Mouse (Mus musculus): ENCODE data around the gene Ttll6. TPM values are rescaled to one million over a fixed set of nuclear protein-coding genes. Genes with fewer than 3 reads are reported as not detected.

Ttll6 gene
- total and polyA plus RNA-seq, 2 experiments from 2014 or later: 0.16 to 0.39 TPM

DNA sequence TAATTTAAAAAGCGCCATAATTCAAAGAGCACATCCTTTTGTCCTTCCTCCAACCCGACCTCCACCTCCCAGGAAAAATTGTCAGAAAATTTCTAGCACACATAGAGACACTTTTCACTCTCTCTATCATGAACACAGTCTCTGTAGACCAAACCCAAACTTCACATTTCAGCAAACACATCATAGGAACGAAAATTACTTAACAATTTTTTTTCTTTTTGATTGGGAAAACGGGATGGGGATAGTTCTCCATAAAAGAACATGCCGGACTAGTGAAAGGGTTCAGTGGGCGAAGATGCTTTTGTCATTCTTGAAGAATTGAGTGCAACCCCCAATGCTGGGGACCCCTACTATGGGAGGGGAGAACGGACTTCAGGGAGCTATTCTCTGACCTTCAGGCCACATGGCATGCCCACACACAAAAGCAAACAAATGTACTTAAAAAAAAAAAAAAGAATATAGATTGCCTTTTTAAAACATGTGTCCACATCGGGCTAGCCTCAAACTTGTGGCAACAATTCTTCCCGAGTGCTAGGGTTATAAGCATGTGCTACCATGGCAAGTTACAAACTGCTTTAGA, 42.5 kb downstream of the Ttll6 start:
- TF ChIP-seq CTCF (IDR thresholded peaks at IDR 0.05): no peak
- Histone ChIP-seq H3K9ac (replicated peaks; ENCODE audit: low read length, poor library complexity, severe bottlenecking) (no peak overlapping the region), H3K36me3 (ENCODE audit: insufficient read depth, low read length) (no peaks in the 10 kb centered on the region), H3K4me1 (ENCODE audit: insufficient read depth, low read length) (no peaks in the 10 kb centered on the region), H3K4me3 (ENCODE audit: low read depth, low read length) (no peak overlapping the region), H3K27ac (ENCODE audit: low read depth, low read length) (no peak overlapping the region), H3K4me2 (ENCODE audit: low read depth, low read length, poor library complexity, severe bottlenecking) (no peak overlapping the region), H3K9me3 (ENCODE audit: low read length) (no peaks in the 10 kb centered on the region), H3K27me3 (ENCODE audit: insufficient read depth, low read length) (peaks cover 99% of the 10 kb centered on the region)
- DNase-seq (ENCODE audit: low spot score) (no peak), ATAC-seq (ENCODE audit: low FRiP score) (no peak)
- 4% methylated on average over 9 of the region's 9 CpGs for WGBS

DNA sequence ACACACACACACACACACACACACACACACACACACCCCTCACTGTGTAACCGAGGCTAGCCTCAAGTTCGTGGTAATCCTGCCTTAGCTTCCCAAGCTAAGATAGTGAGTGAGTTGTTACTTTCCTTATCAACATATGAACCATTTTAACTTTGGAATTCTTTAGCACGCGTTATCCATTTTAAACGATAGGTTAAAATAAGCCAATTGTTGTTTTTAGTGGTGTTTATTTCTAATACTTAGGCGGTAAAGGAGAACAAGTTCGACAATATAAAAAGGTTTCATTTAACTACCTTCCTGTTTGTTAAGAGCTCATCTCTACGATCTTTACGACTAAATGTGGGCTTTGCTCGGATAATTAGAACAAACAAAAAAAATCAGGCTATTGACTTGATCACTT, 43.3 kb downstream of the Ttll6 start:
- DNase-seq (ENCODE audit: low spot score) (no peak), ATAC-seq (ENCODE audit: low FRiP score) (no peak)
- no peak overlapping the region for H3K9ac ChIP-seq (replicated peaks; ENCODE audit: low read length, poor library complexity, severe bottlenecking)

DNA sequence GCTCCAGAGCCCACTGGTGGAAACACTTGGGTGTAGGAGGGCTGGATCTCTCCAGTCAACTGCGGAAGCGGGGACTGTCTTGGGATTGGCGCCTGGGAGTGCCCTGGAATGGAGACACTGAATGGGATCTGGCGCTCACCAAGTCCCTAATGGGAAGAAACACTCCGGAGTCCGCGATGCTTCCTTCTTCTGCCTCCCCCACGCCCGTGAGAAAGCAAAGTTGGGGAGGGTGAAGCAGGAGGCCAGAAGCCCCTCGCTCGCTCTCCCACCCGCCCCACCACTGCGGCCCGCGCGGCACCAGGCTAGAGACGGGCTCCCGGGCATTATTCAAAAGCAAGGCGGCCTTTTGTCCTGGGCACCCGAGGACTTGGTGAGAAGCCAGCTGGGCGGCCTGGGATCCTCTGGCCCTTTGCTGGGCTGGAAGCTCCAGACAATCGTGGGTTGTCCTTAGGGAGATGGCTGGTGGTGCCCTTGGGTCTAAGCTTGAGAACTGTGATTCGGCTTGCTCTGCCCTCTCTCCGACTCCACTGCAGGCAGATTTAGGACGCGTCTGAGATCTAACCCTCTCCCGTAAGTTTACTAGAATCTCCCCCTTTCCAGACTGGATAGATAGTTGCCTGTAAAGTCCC, 44.1 kb downstream of the Ttll6 start:
- no peaks in the 10 kb centered on the region for H3K4me1 ChIP-seq (ENCODE audit: insufficient read depth, low read length)
- TF ChIP-seq CTCF (IDR thresholded peaks at IDR 0.05): no peak
- WGBS: 0% methylated on average over 27 of the region's 27 CpGs
- H3K9me3 ChIP-seq (ENCODE audit: low read length): peaks cover 2% of the 10 kb centered on the region; the same call in 1 of the 2 replicates
- no peak overlapping the region for H3K4me2 ChIP-seq (ENCODE audit: low read depth, low read length, poor library complexity, severe bottlenecking)
- no peaks in the 10 kb centered on the region for H3K36me3 ChIP-seq (ENCODE audit: insufficient read depth, low read length)
- H3K27me3 ChIP-seq (ENCODE audit: insufficient read depth, low read length): peaks cover 99% of the 10 kb centered on the region
- H3K4me3 ChIP-seq (ENCODE audit: low read depth, low read length): no peak overlapping the region
- no peak overlapping the region for H3K27ac ChIP-seq (ENCODE audit: low read depth, low read length)
- H3K9ac ChIP-seq (replicated peaks; ENCODE audit: low read length, poor library complexity, severe bottlenecking): no peak overlapping the region
- ATAC-seq (ENCODE audit: low FRiP score) (no peak), DNase-seq (ENCODE audit: low spot score) (no peak)

More for the DNA sequence above, 43.3 kb downstream of the Ttll6 start:
- Histone ChIP-seq H3K9me3 (ENCODE audit: low read length) (no peaks in the 10 kb centered on the region), H3K4me2 (ENCODE audit: low read depth, low read length, poor library complexity, severe bottlenecking) (no peak overlapping the region), H3K4me1 (ENCODE audit: insufficient read depth, low read length) (no peaks in the 10 kb centered on the region), H3K27me3 (ENCODE audit: insufficient read depth, low read length) (peaks cover 99% of the 10 kb centered on the region), H3K36me3 (ENCODE audit: insufficient read depth, low read length) (no peaks in the 10 kb centered on the region), H3K27ac (ENCODE audit: low read depth, low read length) (no peak overlapping the region), H3K4me3 (ENCODE audit: low read depth, low read length) (no peak overlapping the region)
- TF ChIP-seq CTCF (IDR thresholded peaks at IDR 0.05): no peak
- WGBS: 3% methylated on average over 10 of the region's 10 CpGs

DNA sequence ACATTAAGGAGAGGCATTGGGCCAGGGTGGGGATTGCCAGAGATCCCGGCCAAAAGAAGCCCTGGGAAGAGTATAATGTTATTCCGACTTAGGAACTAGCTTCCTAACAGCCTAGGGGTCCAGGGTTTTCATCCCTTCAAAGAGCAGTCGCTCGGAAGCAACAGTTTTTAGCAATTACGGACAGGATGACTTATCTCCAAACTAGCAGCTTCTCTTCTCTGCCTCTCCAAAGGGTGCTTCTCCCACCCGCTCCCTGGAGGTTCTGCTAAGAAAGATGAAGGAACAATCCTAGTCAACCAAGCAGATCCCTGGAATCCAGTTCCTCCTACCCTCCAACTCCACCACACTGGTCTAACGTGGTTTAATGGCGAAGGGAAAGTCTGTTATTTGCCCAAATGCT, 44.8 kb downstream of the Ttll6 start:
- no peak for TF ChIP-seq CTCF (IDR thresholded peaks at IDR 0.05)
- H3K9me3 ChIP-seq (ENCODE audit: low read length): peaks cover 5% of the 10 kb centered on the region; the same call in 1 of the 2 replicates
- no peak overlapping the region for H3K4me3 ChIP-seq (ENCODE audit: low read depth, low read length)
- H3K4me1 ChIP-seq (ENCODE audit: insufficient read depth, low read length): no peaks in the 10 kb centered on the region
- H3K27ac ChIP-seq (ENCODE audit: low read depth, low read length): no peak overlapping the region
- peaks cover 99% of the 10 kb centered on the region for H3K27me3 ChIP-seq (ENCODE audit: insufficient read depth, low read length)
- no peak overlapping the region for H3K9ac ChIP-seq (replicated peaks; ENCODE audit: low read length, poor library complexity, severe bottlenecking)
- H3K36me3 ChIP-seq (ENCODE audit: insufficient read depth, low read length): no peaks in the 10 kb centered on the region
- WGBS: under 1% methylated on average over 8 of the region's 8 CpGs
- ATAC-seq (ENCODE audit: low FRiP score) (no peak), DNase-seq (ENCODE audit: low spot score) (no peak)
- H3K4me2 ChIP-seq (ENCODE audit: low read depth, low read length, poor library complexity, severe bottlenecking): no peak overlapping the region

DNA sequence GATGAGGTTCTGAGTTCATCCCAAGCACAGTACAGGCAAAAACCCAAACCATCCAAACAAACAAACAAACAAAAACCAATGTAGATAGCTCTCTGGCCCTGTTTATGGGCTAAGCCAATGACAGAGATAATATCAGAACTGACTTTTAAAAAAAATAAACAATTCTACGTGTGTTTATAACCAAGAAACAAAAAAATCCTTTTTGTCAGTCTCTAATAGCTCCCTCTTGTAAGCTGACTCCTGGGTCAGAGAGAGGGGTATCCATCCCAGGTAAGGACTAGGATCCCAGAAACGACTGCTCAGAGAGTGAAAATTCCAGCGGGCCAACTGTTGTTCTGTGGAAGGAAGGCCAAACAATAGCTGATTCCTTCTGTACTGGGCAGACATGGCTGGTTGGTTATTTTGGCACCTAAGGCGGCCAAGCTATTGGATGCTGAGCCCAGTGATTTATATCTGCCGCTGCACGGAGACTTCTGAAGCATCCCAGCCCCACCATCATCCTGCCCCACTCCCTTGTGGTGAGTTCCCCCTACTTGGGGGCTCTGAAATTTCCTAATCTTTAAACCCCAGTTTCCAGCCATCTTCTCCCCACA, 45.4 kb downstream of the Ttll6 start:
- under 1% methylated on average over 6 of the region's 6 CpGs for WGBS
- TF ChIP-seq CTCF (IDR thresholded peaks at IDR 0.05): no peak
- no peak for DNase-seq (ENCODE audit: low spot score)
- peaks cover 99% of the 10 kb centered on the region for H3K27me3 ChIP-seq (ENCODE audit: insufficient read depth, low read length)
- H3K4me3 ChIP-seq (ENCODE audit: low read depth, low read length): no peak overlapping the region
- H3K4me2 ChIP-seq (ENCODE audit: low read depth, low read length, poor library complexity, severe bottlenecking): no peak overlapping the region
- no peaks in the 10 kb centered on the region for H3K4me1 ChIP-seq (ENCODE audit: insufficient read depth, low read length)
- H3K9me3 ChIP-seq (ENCODE audit: low read length): peaks cover 5% of the 10 kb centered on the region; the same call in 1 of the 2 replicates
- no peak overlapping the region for H3K27ac ChIP-seq (ENCODE audit: low read depth, low read length)
- ATAC-seq (ENCODE audit: low FRiP score): no peak
- H3K36me3 ChIP-seq (ENCODE audit: insufficient read depth, low read length): no peaks in the 10 kb centered on the region
- H3K9ac ChIP-seq (replicated peaks; ENCODE audit: low read length, poor library complexity, severe bottlenecking): no peak overlapping the region

GRCm38 (mm10) chr11:96181061-96181460, 47.5 kb downstream of the Ttll6 start:
- Histone ChIP-seq H3K27me3 (ENCODE audit: insufficient read depth, low read length) (peaks cover 99% of the 10 kb centered on the region), H3K4me3 (ENCODE audit: low read depth, low read length) (no peak overlapping the region), H3K27ac (ENCODE audit: low read depth, low read length) (no peak overlapping the region), H3K36me3 (ENCODE audit: insufficient read depth, low read length) (no peaks in the 10 kb centered on the region), H3K4me1 (ENCODE audit: insufficient read depth, low read length) (no peaks in the 10 kb centered on the region), H3K9me3 (ENCODE audit: low read length) (peaks cover 5% of the 10 kb centered on the region; the same call in 1 of the 2 replicates), H3K9ac (replicated peaks; ENCODE audit: low read length, poor library complexity, severe bottlenecking) (no peak overlapping the region), H3K4me2 (ENCODE audit: low read depth, low read length, poor library complexity, severe bottlenecking) (no peak overlapping the region)
- DNase-seq (ENCODE audit: low spot score) (no peak), ATAC-seq (ENCODE audit: low FRiP score) (no peak)
- no peak for TF ChIP-seq CTCF (IDR thresholded peaks at IDR 0.05)
- 17% methylated on average over 4 of the region's 4 CpGs for WGBS

Data from midbrain, postnatal 0 days (tissue).